Mouse (Mus musculus) midbrain, embryonic 11.5 days (tissue): ENCODE data around the gene Tmcc1. TPM values are rescaled to one million over a fixed set of nuclear protein-coding genes. Genes with fewer than 3 reads are reported as not detected.
A peak's percentile ranks its signal among the peaks of the same experiment; 100 is the strongest.
"Not testable (repeated sequence)": the region's sequence is repeated elsewhere in the genome, so short reads cannot be mapped to it uniquely, and the experiment has no call there.

Experiments
- ATAC-seq: fragments of 200-750 bp; cut with Nextera tagmentation; 2 replicates; pipeline ENCODE4 v1.8.0; 2017; ENCODE audit warnings: moderate TSS enrichment, moderate library complexity; ENCODE audit not compliant: low FRiP score
- DNase-seq: peaks from one replicate; pipeline ENCODE4 v3.0.0; 2015; ENCODE audit warnings: low spot score; ENCODE audit errors: missing footprints
- H3K27ac ChIP-seq: fragments of 300-500 bp; sonication (generic); 2 replicates; pipeline ENCODE4 v1.5.1; 2014; ENCODE audit warnings: low read depth, low read length
- H3K27me3 ChIP-seq: fragments of 300-500 bp; sonication (generic); 2 replicates; pipeline ENCODE4 v1.6.1; 2014; ENCODE audit warnings: mild to moderate bottlenecking, low read length, moderate library complexity, mixed read lengths; ENCODE audit not compliant: control insufficient read depth, insufficient read depth
- H3K36me3 ChIP-seq: fragments of 300-500 bp; sonication (generic); 2 replicates; pipeline ENCODE4 v1.6.1; 2014; ENCODE audit warnings: mild to moderate bottlenecking, low read length, moderate library complexity, mixed read lengths; ENCODE audit not compliant: control insufficient read depth, insufficient read depth
- H3K4me1 ChIP-seq: fragments of 300-500 bp; sonication (generic); 2 replicates; pipeline ENCODE4 v1.6.1; 2014; ENCODE audit warnings: low read length; ENCODE audit not compliant: control insufficient read depth, insufficient read depth
- H3K4me2 ChIP-seq: fragments of 300-500 bp; sonication (generic); 2 replicates; pipeline ENCODE4 v1.6.1; 2014; ENCODE audit warnings: mild to moderate bottlenecking, moderate library complexity
- H3K4me3 ChIP-seq: fragments of 300-500 bp; sonication (generic); 2 replicates; pipeline ENCODE4 v1.5.1; 2014; ENCODE audit warnings: low read depth, low read length
- H3K9ac ChIP-seq: fragments of 300-500 bp; sonication (generic); 2 replicates; pipeline ENCODE4 v1.6.1; 2014; ENCODE audit warnings: low read length
- H3K9me3 ChIP-seq: fragments of 300-500 bp; sonication (generic); 2 replicates; pipeline ENCODE4 v1.6.1; 2016; ENCODE audit warnings: low read length; ENCODE audit not compliant: control insufficient read depth
- WGBS: fragments of 180-500 bp; shearing (Covaris S2); extraction: QIAGEN DNeasy Blood & Tissue Kit; methylation state at CpG from one replicate; pipeline ENCODE4 v1.1.7; 2014; 5-methylcytosine and 5-hydroxymethylcytosine counted together
- polyA plus RNA-seq: library from polyadenylated mRNA; unstranded; fragments of >200 nt; fragmentation: Nextera tagmentation; extraction: Ambion mirVana; gene quantifications from 2 replicates; pipeline ENCODE4 v1.2.1, GENCODE M21; 2014

Gene Tmcc1
- polyA plus RNA-seq, 1 experiment from 2014 or later = 18.9 TPM

DNA sequence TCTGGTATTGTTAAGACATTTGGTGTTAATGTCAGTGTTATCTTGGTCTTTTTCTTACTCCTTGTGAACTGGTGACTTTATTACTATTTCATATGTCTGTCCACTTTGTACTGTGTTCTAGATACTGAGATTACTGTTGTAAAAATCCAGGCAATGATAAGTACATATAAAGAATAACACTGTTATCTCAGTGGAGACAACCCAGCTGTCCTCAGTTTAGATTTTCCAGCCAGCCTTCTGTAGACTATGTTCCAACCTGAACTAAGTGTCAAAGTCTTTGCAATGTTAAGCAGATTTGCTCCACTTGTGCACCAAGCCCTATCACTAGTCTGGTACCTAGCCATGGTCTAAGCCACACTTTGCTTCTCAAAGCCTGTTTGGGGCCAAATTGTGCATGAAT, 118.4 kb downstream of the Tmcc1 start:
- H3K9me3 ChIP-seq = no peaks in the 10 kb centered on the region
- no peaks in the 10 kb centered on the region for H3K27me3 ChIP-seq
- no peak overlapping the region for H3K4me2 ChIP-seq
- H3K4me3 ChIP-seq = no peak overlapping the region
- H3K4me1 ChIP-seq = peaks cover 3% of the 10 kb centered on the region; the same call in 1 of the 2 replicates
- H3K9ac ChIP-seq = no peak overlapping the region
- H3K36me3 ChIP-seq = no peaks in the 10 kb centered on the region
- no peak for ATAC-seq
- no peak for DNase-seq
- no peak overlapping the region for H3K27ac ChIP-seq

DNA sequence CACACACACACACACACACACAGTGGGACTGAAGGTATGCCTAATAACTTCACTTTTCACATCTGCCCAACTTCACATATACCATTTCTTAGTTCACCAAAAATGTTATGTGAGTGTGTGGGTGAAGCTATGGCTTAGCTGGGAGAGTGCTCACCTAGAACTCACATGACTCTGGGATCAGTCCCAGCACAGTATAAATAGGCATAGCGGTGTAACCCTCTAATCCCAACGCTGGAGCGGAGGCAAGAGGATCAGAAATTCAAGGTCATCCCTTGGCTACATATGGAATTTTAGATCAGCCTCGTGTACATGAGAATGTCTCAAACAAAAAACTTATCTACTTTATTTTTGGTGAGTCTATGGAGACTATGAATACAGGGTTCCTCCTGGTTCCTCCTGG, 119.7 kb downstream of the Tmcc1 start:
- Histone ChIP-seq H3K4me3 (no peak overlapping the region), H3K27me3 (no peaks in the 10 kb centered on the region), H3K4me1 (peaks cover 3% of the 10 kb centered on the region; the same call in 1 of the 2 replicates), H3K4me2 (no peak overlapping the region), H3K9me3 (no peaks in the 10 kb centered on the region), H3K27ac (no peak overlapping the region), H3K36me3 (no peaks in the 10 kb centered on the region), H3K9ac (no peak overlapping the region)
- 86% methylated on average over 4 of the region's 4 CpGs for WGBS
- DNase-seq (peak; percentile 49), ATAC-seq (no peak)

DNA sequence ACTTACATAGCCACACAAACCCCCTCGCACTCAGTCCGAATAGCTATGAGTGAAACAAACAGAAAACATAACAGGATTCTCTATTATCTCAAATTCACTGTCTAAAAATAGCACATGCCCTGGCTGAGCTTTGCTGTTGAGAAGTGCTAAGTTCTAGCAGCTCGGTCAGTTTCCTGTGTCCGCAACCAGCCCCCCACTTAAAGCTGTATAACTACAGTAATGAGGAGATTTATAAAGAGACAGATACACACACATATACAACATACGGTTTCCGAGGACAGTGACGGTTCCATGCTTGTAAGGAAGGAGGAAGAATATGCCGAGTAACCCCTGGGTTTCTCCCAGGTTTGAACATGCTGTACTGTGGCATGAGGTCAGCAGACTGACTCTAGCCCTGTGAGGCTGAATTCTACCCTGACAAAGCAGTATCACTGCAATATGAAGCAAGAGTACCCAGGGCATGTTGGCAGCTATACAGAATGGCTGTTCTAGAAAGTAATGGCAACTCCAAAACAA, 120.5 kb downstream of the Tmcc1 start:
- Histone ChIP-seq H3K27ac (no peak overlapping the region), H3K4me3 (no peak overlapping the region), H3K9ac (no peak overlapping the region), H3K4me2 (no peak overlapping the region), H3K36me3 (no peaks in the 10 kb centered on the region), H3K27me3 (no peaks in the 10 kb centered on the region), H3K4me1 (peaks cover 4% of the 10 kb centered on the region; the same call in 1 of the 2 replicates), H3K9me3 (no peaks in the 10 kb centered on the region)
- no peak for ATAC-seq
- peak; percentile 61 for DNase-seq
- 85% methylated on average over 8 of the region's 8 CpGs for whole genome bisulfite sequencing

DNA sequence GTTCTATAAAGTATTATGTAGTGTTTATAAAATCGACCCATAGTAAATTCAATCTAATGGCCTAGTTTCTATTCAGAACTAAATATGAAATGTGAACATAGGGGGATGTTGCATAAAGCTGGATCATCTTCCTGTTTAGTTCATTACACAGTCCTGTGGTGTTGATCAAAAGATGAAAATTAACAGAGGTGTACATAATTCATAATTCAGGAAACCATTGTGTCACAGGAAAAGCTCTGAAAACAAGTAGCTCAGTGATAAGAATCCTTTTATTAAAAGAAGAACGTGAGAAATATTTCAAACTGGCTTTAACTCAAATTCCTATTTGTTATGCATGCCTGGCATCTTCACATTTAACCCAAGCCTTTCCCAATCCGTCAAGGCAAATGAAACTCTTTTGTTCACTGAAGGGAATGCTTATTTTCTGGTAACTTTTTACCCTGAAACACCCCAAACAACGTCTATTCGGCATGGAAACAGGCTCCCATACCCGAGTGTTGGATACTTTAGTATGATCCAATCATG, 121.0 kb downstream of the Tmcc1 start:
- Histone ChIP-seq H3K27ac (no peak overlapping the region), H3K4me3 (no peak overlapping the region), H3K27me3 (no peaks in the 10 kb centered on the region), H3K36me3 (no peaks in the 10 kb centered on the region), H3K9me3 (no peaks in the 10 kb centered on the region), H3K4me2 (no peak overlapping the region), H3K9ac (no peak overlapping the region), H3K4me1 (peaks cover 5% of the 10 kb centered on the region; the same call in 1 of the 2 replicates)
- 47% methylated on average over 6 of the region's 6 CpGs for WGBS
- ATAC-seq = no peak
- DNase-seq = peak; percentile 41

DNA sequence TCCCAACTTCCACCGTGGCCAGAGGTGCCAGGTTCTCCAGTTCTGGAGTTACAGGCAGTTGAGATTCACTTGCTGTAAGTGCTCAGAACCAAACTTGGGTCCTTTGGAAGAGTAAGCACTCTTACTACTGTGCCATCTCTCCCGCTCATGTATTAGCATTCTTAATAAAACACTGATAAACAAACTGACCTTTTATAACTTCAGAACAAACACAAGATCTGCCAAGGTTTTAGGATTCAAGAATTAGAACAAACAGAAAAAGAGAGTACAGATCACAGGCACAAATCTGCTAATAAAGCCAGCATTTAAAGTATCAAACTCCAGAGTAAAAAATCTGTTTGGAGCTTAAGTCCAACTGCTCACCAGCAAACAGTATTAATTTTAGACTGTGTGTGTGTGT, 121.5 kb downstream of the Tmcc1 start:
- Histone ChIP-seq H3K36me3 (no peaks in the 10 kb centered on the region), H3K9ac (no peak overlapping the region), H3K9me3 (no peaks in the 10 kb centered on the region), H3K27me3 (no peaks in the 10 kb centered on the region), H3K27ac (no peak overlapping the region), H3K4me3 (no peak overlapping the region), H3K4me2 (no peak overlapping the region), H3K4me1 (peaks cover 5% of the 10 kb centered on the region; the same call in 1 of the 2 replicates)
- 94% methylated on average over 2 of the region's 2 CpGs for WGBS
- DNase-seq (no peak), ATAC-seq (no peak)

DNA sequence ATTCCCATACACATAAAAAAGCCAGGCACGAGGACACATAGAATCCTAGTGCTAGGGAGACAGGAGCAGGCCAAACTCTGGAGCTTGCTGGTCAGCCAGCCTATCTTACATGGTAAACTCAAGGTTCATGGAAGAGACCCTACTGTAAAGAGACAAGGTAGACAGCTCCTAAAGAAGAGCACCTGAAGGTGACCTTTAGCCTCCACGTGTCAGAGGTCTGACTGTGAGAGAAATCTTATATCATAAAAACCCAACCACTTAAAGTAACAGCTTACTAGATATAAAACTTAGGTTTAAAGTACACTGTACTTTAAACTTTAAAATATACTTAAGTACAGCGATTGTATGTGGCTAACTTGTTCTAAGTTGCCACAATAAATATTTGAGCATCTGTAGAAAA, 122.7 kb downstream of the Tmcc1 start:
- H3K27me3 ChIP-seq = no peaks in the 10 kb centered on the region
- no peak overlapping the region for H3K4me2 ChIP-seq
- no peaks in the 10 kb centered on the region for H3K9me3 ChIP-seq
- peaks cover 5% of the 10 kb centered on the region; the same call in 1 of the 2 replicates for H3K4me1 ChIP-seq
- H3K36me3 ChIP-seq = no peaks in the 10 kb centered on the region
- no peak overlapping the region for H3K9ac ChIP-seq
- WGBS = 89% methylated on average over 3 of the region's 3 CpGs
- ATAC-seq (no peak), DNase-seq (no peak)
- no peak overlapping the region for H3K4me3 ChIP-seq
- no peak overlapping the region for H3K27ac ChIP-seq

DNA sequence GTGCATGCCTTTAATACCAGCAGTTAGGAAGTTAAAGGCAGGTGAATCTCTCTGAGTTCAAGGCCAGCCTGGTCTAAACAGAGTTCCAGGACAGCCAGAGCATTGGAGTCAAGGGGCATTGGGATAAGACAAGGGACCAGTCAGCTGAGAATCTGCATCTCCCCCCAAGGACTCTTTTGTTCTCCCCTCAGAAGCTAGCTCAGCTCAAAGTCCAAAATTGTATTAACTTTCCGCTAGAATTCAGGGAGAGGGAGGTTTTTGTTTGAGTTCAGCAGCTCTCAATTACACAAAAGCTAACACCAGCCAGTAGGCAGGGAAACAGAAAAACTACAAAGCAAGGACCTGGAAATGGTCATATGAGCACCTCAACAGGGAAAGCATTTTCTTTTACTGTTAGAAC, 129.8 kb downstream of the Tmcc1 start:
- no peaks in the 10 kb centered on the region for H3K9me3 ChIP-seq
- H3K4me1 ChIP-seq = peaks cover 2% of the 10 kb centered on the region; the same call in 1 of the 2 replicates
- H3K4me2 ChIP-seq = no peak overlapping the region
- DNase-seq (peak; percentile 67), ATAC-seq (no peak)
- H3K27ac ChIP-seq = no peak overlapping the region
- no peaks in the 10 kb centered on the region for H3K27me3 ChIP-seq
- 64% methylated on average over 1 of the region's 1 CpGs for WGBS
- H3K36me3 ChIP-seq = no peaks in the 10 kb centered on the region
- H3K9ac ChIP-seq = no peak overlapping the region
- H3K4me3 ChIP-seq = no peak overlapping the region

DNA sequence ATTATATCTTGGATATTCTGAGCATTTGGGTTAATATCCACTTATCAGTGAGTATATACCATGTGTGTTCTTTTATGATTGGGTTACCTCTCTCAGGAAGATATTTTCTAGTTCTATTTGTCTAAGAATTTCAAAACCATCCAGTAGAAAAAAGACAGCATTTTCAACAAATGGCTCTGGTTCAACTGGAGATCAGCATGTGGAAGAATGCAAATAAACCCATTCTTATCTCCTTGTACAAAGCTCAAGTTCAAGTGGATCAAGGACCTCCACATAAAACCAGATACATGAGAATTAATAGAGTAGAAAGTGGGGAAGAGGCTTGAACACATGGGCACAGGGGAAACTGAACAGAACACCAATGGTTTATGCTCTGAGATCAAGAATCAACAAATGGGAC, 133.7 kb downstream of the Tmcc1 start:
- not testable (repeated sequence) for ATAC-seq, H3K27ac ChIP-seq, H3K9ac ChIP-seq, H3K36me3 ChIP-seq, H3K4me3 ChIP-seq, H3K9me3 ChIP-seq, H3K4me2 ChIP-seq, H3K27me3 ChIP-seq
- peaks cover 12% of the 10 kb centered on the region for H3K4me1 ChIP-seq
- peak; percentile 10 for DNase-seq

DNA sequence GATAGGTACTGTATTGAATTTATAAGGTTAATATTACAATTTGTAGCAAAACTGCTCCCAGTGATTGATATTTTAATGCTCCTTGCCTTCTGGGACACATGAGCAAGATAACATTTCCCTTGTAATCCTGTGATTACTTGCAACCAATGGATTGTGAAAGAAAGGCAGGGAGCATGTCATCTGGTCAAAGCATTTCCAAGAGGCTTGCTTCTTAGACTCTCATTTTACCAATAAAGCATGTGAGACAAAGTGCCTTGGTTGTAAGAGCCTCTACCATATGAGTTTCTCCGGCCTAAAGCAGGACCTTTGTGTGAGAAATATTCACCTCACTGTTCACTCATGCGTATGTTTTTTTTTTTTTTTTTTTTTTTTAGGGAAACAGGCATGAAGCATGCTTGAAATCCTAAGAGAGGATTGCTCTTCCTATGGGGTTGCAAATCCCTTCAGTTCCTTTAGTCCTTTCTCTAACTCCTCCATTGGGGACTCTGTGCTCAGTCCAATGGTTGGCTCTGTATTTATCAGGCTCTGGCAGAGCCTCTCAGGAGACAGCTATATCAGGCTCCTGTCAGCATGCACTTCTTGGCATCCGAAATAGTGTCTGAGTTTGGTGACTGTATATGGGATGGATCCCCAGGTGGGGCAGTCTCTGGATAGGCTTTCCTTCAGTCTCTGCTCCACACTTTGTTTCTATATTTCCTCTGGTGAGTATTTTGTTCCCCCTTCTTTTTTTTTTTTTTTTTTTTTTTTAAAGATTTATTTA, 134.6 kb downstream of the Tmcc1 start:
- Histone ChIP-seq H3K4me1 (peaks cover 12% of the 10 kb centered on the region), H3K9me3 (no peaks in the 10 kb centered on the region), H3K27me3 (no peaks in the 10 kb centered on the region), H3K9ac (no peak overlapping the region), H3K27ac (no peak overlapping the region), H3K4me3 (no peak overlapping the region), H3K4me2 (no peak overlapping the region), H3K36me3 (no peaks in the 10 kb centered on the region)
- DNase-seq (peak; percentile 85), ATAC-seq (no peak)
- 70% methylated on average over 3 of the region's 3 CpGs for WGBS
